Mouse (Mus musculus) midbrain, embryonic 12.5 days (tissue): ENCODE measurements around the gene Aunip. TPM values are rescaled to one million over a fixed set of nuclear protein-coding genes. Genes with fewer than 3 reads are reported as not detected.
A peak's percentile ranks its signal among the peaks of the same experiment; 100 is the strongest.

ENCODE experiments used
- ATAC-seq: fragments of 200-750 bp; cut with Nextera tagmentation; 2 replicates; pipeline ENCODE4 v1.8.0; 2017; ENCODE audit warnings: low read depth, moderate TSS enrichment, moderate library complexity; ENCODE audit not compliant: low FRiP score
- H3K27ac ChIP-seq: fragments of 300-500 bp; sonication (generic); replicated peaks from 2 replicates; pipeline ENCODE4 v1.5.1; 2016; ENCODE audit warnings: mild to moderate bottlenecking
- H3K27me3 ChIP-seq: fragments of 300-500 bp; sonication (generic); 2 replicates; pipeline ENCODE4 v1.6.1; 2016; ENCODE audit warnings: mild to moderate bottlenecking
- H3K36me3 ChIP-seq: fragments of 300-500 bp; sonication (generic); 2 replicates; pipeline ENCODE4 v1.6.1; 2016
- H3K4me1 ChIP-seq: fragments of 300-500 bp; sonication (generic); 2 replicates; pipeline ENCODE4 v1.6.1; 2016
- H3K4me2 ChIP-seq: fragments of 300-500 bp; sonication (generic); replicated peaks from 2 replicates; pipeline ENCODE4 v1.6.1; 2016; ENCODE audit warnings: mild to moderate bottlenecking, moderate library complexity
- H3K4me3 ChIP-seq: fragments of 300-500 bp; sonication (generic); 2 replicates; pipeline ENCODE4 v1.5.1; 2016; ENCODE audit warnings: mild to moderate bottlenecking
- H3K9ac ChIP-seq: fragments of 300-500 bp; sonication (generic); replicated peaks from 2 replicates; pipeline ENCODE4 v1.6.1; 2016; ENCODE audit warnings: mild to moderate bottlenecking, moderate library complexity
- H3K9me3 ChIP-seq: fragments of 300-500 bp; sonication (generic); 2 replicates; pipeline ENCODE4 v1.6.1; 2016; ENCODE audit warnings: mild to moderate bottlenecking
- WGBS: fragments of 180-500 bp; shearing (Covaris S2); methylation state at CpG from one replicate; pipeline ENCODE4 v1.1.7; 2016; 5-methylcytosine and 5-hydroxymethylcytosine counted together
- polyA plus RNA-seq: library from polyadenylated mRNA; unstranded; fragments of >200 nt; fragmentation: Nextera tagmentation; extraction: Ambion mirVana; gene quantifications from 2 replicates; pipeline ENCODE4 v1.2.1, GENCODE M21; 2016

Gene Aunip
- polyA plus RNA-seq, 1 experiment from 2014 or later = 11.5 TPM

DNA sequence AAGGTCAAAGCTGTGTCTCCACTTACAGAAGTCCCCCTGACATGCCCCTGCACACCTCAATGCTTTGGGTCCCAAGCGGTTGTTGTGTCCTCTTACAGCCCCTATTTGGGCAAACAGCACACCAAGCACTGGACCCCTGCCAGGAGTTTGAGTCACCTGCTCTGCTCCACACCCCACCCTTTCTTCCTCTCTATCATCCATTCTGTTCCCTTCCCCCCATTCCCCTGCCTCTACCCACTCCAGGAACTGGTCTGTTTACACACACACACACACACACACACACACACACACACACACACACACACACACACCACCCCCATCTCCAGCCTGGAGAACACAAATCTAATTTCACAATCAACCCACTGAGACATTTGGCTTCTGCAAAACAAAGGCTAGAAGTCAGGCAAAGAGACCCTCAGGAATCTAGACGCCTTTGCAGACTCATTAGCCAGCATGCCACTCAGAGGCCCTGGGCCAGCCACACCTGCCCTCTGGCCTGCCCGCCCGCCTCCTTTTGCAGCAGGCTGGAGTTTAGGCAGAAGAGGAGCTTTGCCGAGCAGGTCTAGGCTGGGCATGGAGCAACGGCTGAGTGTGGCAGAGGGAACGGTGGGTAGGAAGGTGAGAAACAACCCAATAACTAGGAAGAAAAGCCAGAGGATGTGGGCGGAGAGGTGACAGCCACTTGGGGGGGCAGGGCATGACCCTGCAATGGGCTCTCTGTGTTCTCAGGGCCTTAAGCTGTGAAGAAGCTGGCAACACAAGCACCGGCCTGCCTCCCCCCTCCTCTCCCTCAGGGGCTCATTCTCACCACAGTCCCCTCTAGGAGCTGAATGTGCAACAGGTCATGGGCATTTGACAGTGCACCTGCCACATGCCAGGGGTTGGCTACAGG is 36.3 kb downstream of the Aunip start:
- WGBS = 72% methylated on average over 9 of the region's 9 CpGs
- H3K27me3 ChIP-seq = no peaks in the 10 kb centered on the region
- H3K9me3 ChIP-seq = peaks cover 10% of the 10 kb centered on the region
- no peak overlapping the region for H3K4me2 ChIP-seq
- H3K9ac ChIP-seq = no peak overlapping the region
- no peak overlapping the region for H3K27ac ChIP-seq
- H3K4me1 ChIP-seq = peaks cover 29% of the 10 kb centered on the region
- no peak overlapping the region for H3K4me3 ChIP-seq
- no peak for ATAC-seq
- H3K36me3 ChIP-seq = peaks cover 76% of the 10 kb centered on the region

DNA sequence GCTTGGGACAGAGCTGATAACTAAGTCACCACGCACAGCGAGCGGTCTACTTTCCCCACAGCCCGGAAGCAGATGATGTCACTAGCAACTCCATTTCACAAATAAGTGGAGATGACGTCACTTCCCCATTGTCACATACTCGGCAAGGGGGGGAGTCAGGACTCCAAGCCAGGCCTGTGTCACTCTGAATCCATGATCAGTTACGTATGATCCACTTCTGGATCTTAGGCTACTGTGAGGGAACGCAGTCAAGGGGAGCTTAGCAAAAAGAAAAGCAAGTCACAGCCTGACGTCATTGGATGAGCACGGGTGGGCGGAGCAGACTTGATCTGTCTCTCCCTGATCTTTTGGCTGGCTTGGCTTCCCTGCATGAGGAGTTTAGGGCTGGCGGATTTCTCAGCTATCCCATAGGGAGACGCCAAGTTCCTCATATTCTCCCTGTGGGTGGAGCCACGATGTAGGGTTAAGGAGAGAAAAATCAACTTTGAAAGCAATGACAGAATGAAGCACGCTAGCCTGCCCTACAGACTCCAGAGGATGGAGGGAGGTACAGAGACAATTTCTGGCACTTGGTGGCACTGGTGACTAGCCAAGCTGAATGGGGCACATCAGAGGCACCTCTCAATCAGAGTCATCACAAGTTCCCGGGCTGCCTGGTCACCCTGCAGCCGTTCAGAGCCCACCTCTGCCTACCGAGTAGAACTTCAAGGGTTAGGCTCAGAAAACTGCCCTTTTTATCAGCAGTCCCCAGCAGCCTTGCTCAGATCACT is 37.6 kb downstream of the Aunip start:
- peaks cover 10% of the 10 kb centered on the region for H3K9me3 ChIP-seq
- no peaks in the 10 kb centered on the region for H3K27me3 ChIP-seq
- H3K9ac ChIP-seq = no peak overlapping the region
- no peak overlapping the region for H3K4me3 ChIP-seq
- no peak for ATAC-seq
- no peak overlapping the region for H3K27ac ChIP-seq
- WGBS = 73% methylated on average over 18 of the region's 18 CpGs
- H3K4me2 ChIP-seq = no peak overlapping the region
- peaks cover 33% of the 10 kb centered on the region for H3K4me1 ChIP-seq
- peaks cover 68% of the 10 kb centered on the region for H3K36me3 ChIP-seq

DNA sequence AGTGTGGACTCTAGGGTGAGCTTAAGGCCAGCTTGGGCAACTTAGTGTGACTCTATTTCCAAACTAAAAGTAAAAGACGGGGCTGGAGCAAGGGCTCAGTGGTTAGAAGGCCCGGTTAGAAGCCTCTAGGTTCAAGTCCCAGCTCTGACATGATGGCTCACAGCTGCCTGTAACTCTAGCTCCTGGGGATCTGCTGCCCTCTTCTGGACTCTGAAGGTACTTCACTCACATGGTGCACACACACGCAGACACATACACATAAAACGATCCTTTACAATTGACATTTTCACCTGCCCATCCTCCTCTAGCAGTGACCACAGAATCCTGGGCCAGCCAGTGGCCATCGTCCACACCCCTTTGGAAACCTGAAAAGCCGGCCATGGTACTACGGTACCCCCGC is 39.1 kb downstream of the Aunip start:
- peaks cover 33% of the 10 kb centered on the region for H3K4me1 ChIP-seq
- no peak overlapping the region for H3K4me3 ChIP-seq
- H3K27me3 ChIP-seq = no peaks in the 10 kb centered on the region
- no peak overlapping the region for H3K27ac ChIP-seq
- peaks cover 10% of the 10 kb centered on the region for H3K9me3 ChIP-seq
- 94% methylated on average over 8 of the region's 8 CpGs for WGBS
- H3K4me2 ChIP-seq = no peak overlapping the region
- no peak overlapping the region for H3K9ac ChIP-seq
- ATAC-seq = no peak
- H3K36me3 ChIP-seq = peaks cover 54% of the 10 kb centered on the region

DNA sequence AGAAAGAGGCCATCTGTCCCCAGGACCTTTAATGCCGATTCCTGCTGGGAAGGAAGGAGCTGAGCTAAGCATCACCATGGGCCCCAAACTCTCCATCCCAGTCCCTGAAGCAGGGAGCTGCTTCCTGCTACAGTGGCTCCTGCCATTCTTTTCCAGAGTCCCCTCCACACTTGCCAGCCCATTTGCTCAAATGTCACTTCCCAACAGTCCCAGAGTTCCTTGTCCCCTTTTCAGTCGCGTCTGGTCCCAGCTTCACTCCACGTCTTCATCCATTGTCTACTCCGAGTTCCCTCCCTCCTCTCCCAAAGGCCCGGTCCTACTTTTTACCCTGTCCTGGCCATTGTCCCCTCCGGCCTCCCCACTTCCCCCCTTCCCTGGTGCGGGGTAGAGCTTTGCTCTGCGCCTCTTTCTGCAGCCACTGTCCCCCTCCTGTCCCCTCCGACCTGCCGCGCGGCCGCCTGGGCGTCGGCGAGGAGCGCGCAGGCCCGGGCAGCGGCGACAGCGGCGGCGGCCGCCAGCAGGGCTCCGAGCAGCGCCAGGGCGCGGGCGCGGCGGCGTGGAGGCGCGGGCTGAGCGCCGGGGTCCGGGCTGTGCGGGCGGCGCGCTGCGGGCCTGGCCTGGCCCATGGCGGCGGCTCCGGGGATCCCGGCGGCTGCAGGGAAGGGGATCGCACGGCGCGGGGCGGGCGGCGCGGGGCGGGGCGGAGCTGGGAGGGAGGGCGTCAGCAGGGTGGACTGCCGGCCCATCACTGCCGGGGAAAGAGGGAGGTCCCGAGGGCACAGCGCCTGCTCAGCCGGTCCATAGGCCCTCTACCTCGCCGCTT is 40.9 kb downstream of the Aunip start, which contains the start of gene Selenon:
Gene Selenon, minus strand, starts transcription at position 673 of the 823 bp plus-strand sequence.
- peak; percentile 87 for ATAC-seq
- Histone ChIP-seq H3K36me3 (peaks cover 36% of the 10 kb centered on the region), H3K4me3 (peak within 1 kb of the TSS; percentile 65), H3K27ac (peak within 1 kb of the TSS; percentile 86), H3K27me3 (no peaks in the 10 kb centered on the region), H3K4me1 (peaks cover 35% of the 10 kb centered on the region), H3K4me2 (peak within 1 kb of the TSS; percentile 63), H3K9me3 (peaks cover 10% of the 10 kb centered on the region), H3K9ac (peak within 1 kb of the TSS; percentile 92)
- WGBS = under 1% methylated on average over 37 of the region's 67 CpGs

DNA sequence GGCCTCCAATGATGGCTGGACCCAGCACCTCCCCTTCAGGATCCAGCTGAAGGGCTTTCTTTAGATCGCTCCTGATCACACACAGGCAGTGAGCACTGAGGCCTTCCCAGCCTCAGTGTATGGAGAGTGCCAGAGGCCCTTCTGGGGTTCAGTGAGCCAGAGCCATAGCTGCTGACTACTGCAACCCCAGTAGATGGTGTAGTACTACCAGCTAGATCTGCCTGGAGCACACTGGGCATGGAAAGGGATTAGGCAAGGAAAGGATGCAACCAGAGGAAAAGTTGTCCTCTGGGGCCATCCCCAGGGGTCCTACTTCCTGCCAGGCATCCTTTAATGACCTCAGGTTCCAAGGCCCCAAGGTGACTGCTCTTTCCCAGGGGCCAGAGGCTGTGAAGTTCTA is 42.8 kb downstream of the Aunip start:
- no peak for ATAC-seq
- H3K4me3 ChIP-seq = no peak overlapping the region
- 76% methylated on average over 1 of the region's 1 CpGs for WGBS

DNA sequence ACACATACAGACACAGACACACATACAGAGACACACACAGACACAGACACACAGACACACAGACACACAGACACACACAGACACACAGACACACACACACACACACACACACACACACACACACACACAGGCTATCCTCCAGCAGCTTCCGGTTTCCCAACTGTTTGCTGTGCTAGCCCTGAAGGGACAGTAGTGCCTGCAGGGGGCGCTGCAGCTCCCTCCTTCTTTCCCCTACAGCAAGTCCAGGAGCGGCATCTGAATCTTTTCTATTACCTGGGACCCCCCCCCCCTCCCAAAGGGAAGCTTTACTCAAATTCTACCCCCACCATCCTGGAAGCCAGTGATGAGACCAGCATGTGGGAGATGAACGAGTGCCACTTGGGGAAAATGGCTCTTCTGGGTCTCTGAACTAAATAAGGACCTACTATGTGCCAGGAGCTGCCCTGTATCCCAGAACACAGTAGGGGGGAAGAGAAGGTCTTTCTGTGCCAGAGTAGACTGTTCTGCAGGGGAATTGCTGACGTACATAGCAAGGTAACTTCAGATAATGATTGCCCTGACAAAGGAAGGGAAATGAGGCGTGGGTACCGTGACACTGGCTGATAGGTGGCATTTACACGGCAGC is 45.3 kb downstream of the Aunip start:
- no peak overlapping the region for H3K27ac ChIP-seq
- H3K9ac ChIP-seq = no peak overlapping the region
- ATAC-seq = no peak
- no peak overlapping the region for H3K4me3 ChIP-seq
- peaks cover 26% of the 10 kb centered on the region for H3K4me1 ChIP-seq
- no peaks in the 10 kb centered on the region for H3K36me3 ChIP-seq
- H3K4me2 ChIP-seq = no peak overlapping the region
- WGBS = 66% methylated on average over 8 of the region's 8 CpGs
- no peaks in the 10 kb centered on the region for H3K27me3 ChIP-seq
- H3K9me3 ChIP-seq = no peaks in the 10 kb centered on the region

More for the DNA sequence above, 42.8 kb downstream of the Aunip start:
- Histone ChIP-seq H3K27ac (no peak overlapping the region), H3K9ac (no peak overlapping the region), H3K27me3 (no peaks in the 10 kb centered on the region), H3K9me3 (peaks cover 10% of the 10 kb centered on the region), H3K4me1 (peaks cover 32% of the 10 kb centered on the region), H3K4me2 (no peak overlapping the region), H3K36me3 (peaks cover 20% of the 10 kb centered on the region)

DNA sequence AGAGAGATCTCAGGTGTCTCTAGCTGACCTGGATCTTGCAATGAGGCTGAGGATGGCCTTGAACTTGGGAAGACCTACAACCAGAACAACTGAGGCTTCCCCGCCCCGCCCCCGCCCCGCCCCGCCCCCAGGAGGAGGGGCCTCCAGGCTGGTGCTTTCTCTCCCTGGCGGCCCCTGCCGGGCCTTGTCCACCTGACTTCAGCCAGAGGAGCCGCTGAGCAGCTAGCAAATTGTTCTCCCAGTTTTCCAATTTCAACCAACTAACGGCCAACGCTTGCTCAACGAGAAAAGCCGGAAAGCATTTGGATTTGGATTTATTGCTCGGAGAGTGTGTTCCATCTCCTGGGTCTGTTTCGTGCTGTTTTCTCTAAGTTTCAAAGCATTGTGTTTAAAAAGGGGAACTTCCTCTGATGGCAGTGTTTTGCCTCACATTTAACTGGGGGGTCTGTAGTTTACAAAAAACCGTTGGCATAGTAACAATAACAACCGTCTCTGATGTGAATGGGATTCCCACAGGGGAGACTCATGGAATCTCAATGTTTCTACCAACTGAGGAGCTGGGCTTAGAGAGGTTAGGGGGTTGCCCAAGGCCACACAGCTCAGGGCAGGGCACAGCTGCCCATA is 46.9 kb downstream of the Aunip start:
- no peak for ATAC-seq
- Histone ChIP-seq H3K36me3 (no peaks in the 10 kb centered on the region), H3K4me2 (no peak overlapping the region), H3K27me3 (no peaks in the 10 kb centered on the region), H3K4me3 (no peak overlapping the region), H3K4me1 (peaks cover 16% of the 10 kb centered on the region), H3K9ac (no peak overlapping the region), H3K9me3 (no peaks in the 10 kb centered on the region), H3K27ac (no peak overlapping the region)
- 21% methylated on average over 10 of the region's 16 CpGs for WGBS

DNA sequence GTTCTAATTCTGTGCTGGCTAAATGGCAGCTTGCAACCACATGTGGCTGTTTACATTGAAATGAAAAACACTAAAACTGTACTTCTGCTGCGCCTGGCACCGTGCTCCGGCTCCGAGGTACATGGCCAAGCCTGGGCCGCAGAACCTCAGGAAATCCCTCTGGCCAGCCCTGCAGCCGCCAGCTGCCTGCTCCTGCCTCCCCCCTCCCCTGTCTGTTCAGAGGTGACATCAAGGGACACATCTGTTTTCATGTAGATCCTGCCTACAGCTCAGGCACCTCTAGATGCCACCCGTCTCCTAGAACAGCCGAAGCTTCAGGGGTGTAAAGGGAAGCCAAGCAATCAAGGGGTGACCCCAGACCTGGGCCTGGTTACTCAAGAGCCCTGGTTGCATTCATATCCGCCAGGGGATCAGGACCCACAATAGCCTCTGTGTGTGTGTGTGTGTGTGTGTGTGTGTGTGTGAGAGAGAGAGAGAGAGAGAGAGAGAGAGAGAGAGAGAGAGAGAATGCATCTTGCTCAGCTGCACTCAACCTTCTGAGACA is 47.8 kb downstream of the Aunip start:
- WGBS = 57% methylated on average over 9 of the region's 9 CpGs
- no peak overlapping the region for H3K4me2 ChIP-seq

DNA sequence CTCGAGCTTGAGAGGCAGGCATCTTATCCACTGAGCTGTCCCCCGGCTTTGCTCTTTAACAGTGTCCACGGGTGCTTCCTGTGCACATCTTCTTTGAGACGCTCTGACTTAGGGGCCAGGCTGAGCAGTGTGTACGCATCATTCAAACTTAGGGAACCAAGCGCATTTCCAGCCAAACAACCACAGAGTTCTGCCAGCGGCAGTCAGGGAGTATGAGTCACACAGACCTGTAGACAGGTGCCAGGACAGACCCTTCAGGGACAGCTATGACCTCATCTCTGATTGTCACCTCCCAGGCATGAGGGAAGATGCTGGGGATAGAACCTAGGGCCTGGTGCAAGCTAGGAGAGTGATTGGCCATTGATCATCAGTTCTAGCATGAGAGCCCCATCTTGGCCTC is 48.4 kb downstream of the Aunip start:
- Histone ChIP-seq H3K27ac (no peak overlapping the region), H3K27me3 (no peaks in the 10 kb centered on the region), H3K36me3 (no peaks in the 10 kb centered on the region), H3K4me3 (no peak overlapping the region), H3K4me1 (peaks cover 16% of the 10 kb centered on the region), H3K9me3 (no peaks in the 10 kb centered on the region), H3K9ac (no peak overlapping the region), H3K4me2 (no peak overlapping the region)
- no peak for ATAC-seq
- WGBS = 82% methylated on average over 7 of the region's 7 CpGs

More for the DNA sequence above, 47.8 kb downstream of the Aunip start:
- no peak overlapping the region for H3K4me3 ChIP-seq
- H3K27me3 ChIP-seq = no peaks in the 10 kb centered on the region
- H3K36me3 ChIP-seq = no peaks in the 10 kb centered on the region
- no peak for ATAC-seq
- no peak overlapping the region for H3K9ac ChIP-seq
- H3K4me1 ChIP-seq = peaks cover 16% of the 10 kb centered on the region
- H3K9me3 ChIP-seq = no peaks in the 10 kb centered on the region
- H3K27ac ChIP-seq = no peak overlapping the region

DNA sequence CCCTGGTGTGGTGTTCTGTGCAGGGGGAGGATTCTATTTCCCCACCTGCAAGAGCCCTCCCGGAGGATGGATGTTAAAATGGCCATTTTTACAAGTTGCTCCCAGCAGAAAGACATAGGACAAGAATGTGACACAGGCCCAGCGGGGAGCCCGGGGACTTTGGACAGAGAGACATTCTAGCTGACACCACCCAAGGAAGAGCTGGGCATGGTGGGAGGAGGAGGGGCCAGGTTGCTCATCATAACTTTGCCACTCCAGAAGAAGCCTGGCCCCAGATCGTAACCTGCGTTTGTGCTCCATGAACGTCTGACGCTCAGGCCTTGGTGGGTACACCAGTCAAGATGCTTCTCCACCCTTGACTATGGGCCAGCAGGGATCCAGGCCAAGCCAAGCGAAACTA is 49.9 kb downstream of the Aunip start:
- H3K27ac ChIP-seq = no peak overlapping the region
- H3K4me3 ChIP-seq = no peak overlapping the region
- 91% methylated on average over 8 of the region's 8 CpGs for WGBS
- no peaks in the 10 kb centered on the region for H3K36me3 ChIP-seq
- no peaks in the 10 kb centered on the region for H3K27me3 ChIP-seq
- no peak overlapping the region for H3K4me2 ChIP-seq
- ATAC-seq = no peak
- peaks cover 11% of the 10 kb centered on the region for H3K4me1 ChIP-seq
- no peaks in the 10 kb centered on the region for H3K9me3 ChIP-seq
- no peak overlapping the region for H3K9ac ChIP-seq

DNA sequence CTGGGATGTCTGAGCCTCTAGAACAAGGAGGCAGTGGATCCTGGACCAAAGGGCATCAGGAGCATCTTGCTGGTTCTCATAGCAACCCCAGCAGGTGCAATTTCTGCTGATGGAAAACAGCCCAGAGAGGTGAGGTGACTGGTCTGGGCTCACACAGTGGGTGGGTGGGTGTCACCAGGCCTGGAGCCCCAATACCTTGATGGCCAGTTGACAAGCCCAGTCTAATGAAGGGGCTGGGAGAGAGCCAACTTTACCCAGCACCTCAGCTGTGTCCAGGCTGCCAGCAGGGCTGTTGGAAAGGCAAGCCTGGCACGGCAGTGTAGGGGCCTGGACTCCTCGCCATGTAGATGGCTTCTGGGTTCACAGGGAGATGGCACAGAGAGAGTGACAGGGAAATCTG is 51.2 kb downstream of the Aunip start:
- H3K4me1 ChIP-seq = peaks cover 11% of the 10 kb centered on the region
- H3K4me3 ChIP-seq = no peak overlapping the region
- no peaks in the 10 kb centered on the region for H3K9me3 ChIP-seq
- H3K27me3 ChIP-seq = no peaks in the 10 kb centered on the region
- no peak overlapping the region for H3K9ac ChIP-seq
- ATAC-seq = no peak
- no peak overlapping the region for H3K4me2 ChIP-seq
- H3K36me3 ChIP-seq = no peaks in the 10 kb centered on the region
- H3K27ac ChIP-seq = no peak overlapping the region
- WGBS = 92% methylated on average over 2 of the region's 2 CpGs
